Mouse (Mus musculus) limb, embryonic 15.5 days (tissue): ENCODE measurements around the gene Msrb3. TPM values are rescaled to one million over a fixed set of nuclear protein-coding genes. Genes with fewer than 3 reads are reported as not detected.

Source experiments
- ATAC-seq: fragments of 200-750 bp; cut with Nextera tagmentation; 2 replicates; pipeline ENCODE4 v1.8.0; 2017; ENCODE audit warnings: low read depth, moderate TSS enrichment; ENCODE audit not compliant: insufficient number of reproducible peaks, low FRiP score, low TSS enrichment
- H3K27ac ChIP-seq: fragments of 300-500 bp; sonication (generic); 2 replicates; pipeline ENCODE4 v1.5.1; 2015; ENCODE audit warnings: moderate library complexity, mild to moderate bottlenecking, inconsistent platforms
- H3K27me3 ChIP-seq: fragments of 300-500 bp; sonication (generic); 2 replicates; pipeline ENCODE4 v1.6.1; 2015; ENCODE audit warnings: inconsistent platforms
- H3K36me3 ChIP-seq: fragments of 300-500 bp; sonication (generic); 2 replicates; pipeline ENCODE4 v1.6.1; 2015; ENCODE audit warnings: inconsistent platforms
- H3K4me1 ChIP-seq: fragments of 300-500 bp; sonication (generic); 2 replicates; pipeline ENCODE4 v1.6.1; 2015; ENCODE audit warnings: inconsistent platforms
- H3K4me2 ChIP-seq: fragments of 300-500 bp; sonication (generic); 2 replicates; pipeline ENCODE4 v1.6.1; 2015; ENCODE audit warnings: mild to moderate bottlenecking, inconsistent platforms
- H3K4me3 ChIP-seq: fragments of 300-500 bp; sonication (generic); 2 replicates; pipeline ENCODE4 v1.5.1; 2015; ENCODE audit warnings: mild to moderate bottlenecking, inconsistent platforms
- H3K9ac ChIP-seq: fragments of 300-500 bp; sonication (generic); 2 replicates; pipeline ENCODE4 v1.6.1; 2015; ENCODE audit warnings: inconsistent platforms
- H3K9me3 ChIP-seq: fragments of 300-500 bp; sonication (generic); 2 replicates; pipeline ENCODE4 v1.6.1; 2016; ENCODE audit warnings: inconsistent platforms
- WGBS: fragments of 180-500 bp; shearing (Covaris S2); methylation state at CpG from one replicate; pipeline ENCODE4 v1.1.7; 2015; 5-methylcytosine and 5-hydroxymethylcytosine counted together
- polyA plus RNA-seq: library from polyadenylated mRNA; unstranded; fragments of >200 nt; fragmentation: Nextera tagmentation; extraction: Ambion mirVana; gene quantifications from 2 replicates; pipeline ENCODE4 v1.2.1, GENCODE M21; 2015

The Msrb3 gene
- polyA plus RNA-seq, 1 experiment from 2014 or later = 16.9 TPM

DNA sequence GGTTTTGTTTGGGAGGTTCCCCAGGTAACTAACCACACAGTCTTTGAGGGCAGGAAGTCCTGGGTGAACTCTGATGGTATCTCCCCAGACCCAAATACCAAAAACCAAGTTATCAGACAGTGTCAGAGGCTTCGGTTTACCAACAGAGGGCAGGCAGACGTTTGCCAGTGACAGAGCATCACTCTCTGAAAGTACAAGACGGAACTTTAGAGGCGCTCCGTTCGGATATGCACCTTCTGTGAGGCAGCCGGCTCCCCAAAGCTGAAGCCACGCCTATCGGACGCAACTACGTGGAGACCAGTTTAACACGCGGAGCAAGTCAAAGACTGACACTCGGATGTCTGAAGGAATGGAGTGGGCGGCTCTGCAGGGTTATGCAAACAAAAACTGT, 3.0 kb downstream of the Msrb3 start:
- Histone ChIP-seq H3K27me3 (0 out of 2 replicates have a peak, but pooled peaks cover 3% of the 10 kb centered on the region), H3K9me3 (no peaks in the 10 kb centered on the region), H3K4me2 (0 out of 2 replicates have a peak overlapping the region, but pooled peaks have one; percentile 20), H3K36me3 (no peaks in the 10 kb centered on the region), H3K9ac (no peak overlapping the region), H3K4me3 (no peak overlapping the region), H3K27ac (peak overlapping the region; percentile 33; the same call in 1 of the 2 replicates), H3K4me1 (peaks cover 27% of the 10 kb centered on the region; the same call in 1 of the 2 replicates)
- WGBS = 26% methylated on average over 15 of the region's 15 CpGs
- ATAC-seq = no peak

GRCm38 (mm10) chr10:120894978-120895898, 3.7 kb downstream of the Msrb3 start:
- Histone ChIP-seq H3K4me2 (no peak overlapping the region), H3K4me3 (no peak overlapping the region)

GRCm38 (mm10) chr10:120893938-120894337, 5.0 kb downstream of the Msrb3 start:
- Histone ChIP-seq H3K9me3 (no peaks in the 10 kb centered on the region), H3K4me3 (no peak overlapping the region), H3K27ac (no peak overlapping the region), H3K9ac (no peak overlapping the region), H3K27me3 (no peaks in the 10 kb centered on the region), H3K4me1 (peaks cover 20% of the 10 kb centered on the region; the same call in 1 of the 2 replicates), H3K36me3 (no peaks in the 10 kb centered on the region), H3K4me2 (no peak overlapping the region)
- no peak for ATAC-seq
- 59% methylated on average over 4 of the region's 4 CpGs for WGBS

More at GRCm38 (mm10) chr10:120894978-120895898, 3.7 kb downstream of the Msrb3 start:
- H3K4me1 ChIP-seq = peaks cover 26% of the 10 kb centered on the region; the same call in 1 of the 2 replicates
- 0 out of 2 replicates have a peak, but pooled peaks cover under 1% of the 10 kb centered on the region for H3K27me3 ChIP-seq
- no peaks in the 10 kb centered on the region for H3K36me3 ChIP-seq
- no peak overlapping the region for H3K27ac ChIP-seq
- no peak overlapping the region for H3K9ac ChIP-seq
- no peaks in the 10 kb centered on the region for H3K9me3 ChIP-seq
- WGBS = 65% methylated on average over 15 of the region's 15 CpGs
- ATAC-seq = no peak

- Histone ChIP-seq H3K4me1 (peaks cover 6% of the 10 kb centered on the region; the same call in 1 of the 2 replicates), H3K4me2 (no peak overlapping the region), H3K27me3 (no peaks in the 10 kb centered on the region), H3K9ac (no peak overlapping the region), H3K9me3 (no peaks in the 10 kb centered on the region), H3K27ac (no peak overlapping the region), H3K36me3 (no peaks in the 10 kb centered on the region), H3K4me3 (no peak overlapping the region)
- no peak for ATAC-seq
- WGBS = 92% methylated on average over 4 of the region's 4 CpGs
Observed at GRCm38 (mm10) chr10:120891131-120891530, 7.8 kb downstream of the Msrb3 start.

GRCm38 (mm10) chr10:120890592-120890991, 8.3 kb downstream of the Msrb3 start:
- Histone ChIP-seq H3K9me3 (no peaks in the 10 kb centered on the region), H3K9ac (no peak overlapping the region), H3K27me3 (no peaks in the 10 kb centered on the region), H3K4me2 (no peak overlapping the region), H3K4me1 (peaks cover 2% of the 10 kb centered on the region; the same call in 1 of the 2 replicates), H3K27ac (no peak overlapping the region), H3K36me3 (no peaks in the 10 kb centered on the region), H3K4me3 (no peak overlapping the region)
- 94% methylated on average over 1 of the region's 1 CpGs for WGBS
- no peak for ATAC-seq

- ATAC-seq = no peak
- no peak overlapping the region for H3K9ac ChIP-seq
- WGBS = 82% methylated on average over 8 of the region's 8 CpGs
Observed at GRCm38 (mm10) chr10:120888531-120888930, 10.4 kb downstream of the Msrb3 start.

DNA sequence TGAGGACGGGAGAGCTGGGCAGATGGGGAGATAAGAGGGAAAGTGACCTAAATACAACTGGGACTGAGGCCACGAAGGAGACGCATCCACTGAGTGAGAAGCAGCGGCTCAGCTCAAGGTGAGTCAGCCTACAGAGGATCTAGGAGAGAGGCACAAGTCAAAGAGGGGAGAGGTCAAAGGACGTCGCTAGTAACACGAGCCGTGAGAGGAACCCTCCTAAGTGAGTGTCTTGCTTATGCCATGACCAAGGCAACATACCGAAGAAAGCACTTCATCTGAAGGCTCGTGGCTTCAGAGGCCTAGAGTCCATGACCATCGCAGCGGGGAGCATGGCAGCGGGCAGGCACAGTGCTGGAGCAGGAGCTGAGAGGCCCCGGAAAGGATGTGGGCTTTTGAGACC, 14.7 kb downstream of the Msrb3 start:
- 92% methylated on average over 14 of the region's 14 CpGs for WGBS
- Histone ChIP-seq H3K9me3 (no peaks in the 10 kb centered on the region), H3K27ac (no peak overlapping the region), H3K4me2 (no peak overlapping the region), H3K27me3 (no peaks in the 10 kb centered on the region), H3K36me3 (0 out of 2 replicates have a peak, but pooled peaks cover 3% of the 10 kb centered on the region), H3K9ac (no peak overlapping the region), H3K4me3 (no peak overlapping the region), H3K4me1 (peaks cover 12% of the 10 kb centered on the region)
- no peak for ATAC-seq

More at GRCm38 (mm10) chr10:120888531-120888930, 10.4 kb downstream of the Msrb3 start:
- Histone ChIP-seq H3K4me1 (no peaks in the 10 kb centered on the region; the same call in none of the 2 replicates), H3K4me3 (no peak overlapping the region), H3K9me3 (no peaks in the 10 kb centered on the region), H3K36me3 (0 out of 2 replicates have a peak, but pooled peaks cover 3% of the 10 kb centered on the region), H3K27ac (no peak overlapping the region), H3K4me2 (no peak overlapping the region), H3K27me3 (no peaks in the 10 kb centered on the region)

GRCm38 (mm10) chr10:120883732-120884131, 15.2 kb downstream of the Msrb3 start:
- Histone ChIP-seq H3K4me2 (0 out of 2 replicates have a peak overlapping the region, but pooled peaks have one; percentile 62), H3K36me3 (0 out of 2 replicates have a peak, but pooled peaks cover 3% of the 10 kb centered on the region), H3K4me3 (no peak overlapping the region), H3K9me3 (no peaks in the 10 kb centered on the region), H3K27ac (no peak overlapping the region), H3K4me1 (peaks cover 12% of the 10 kb centered on the region), H3K9ac (no peak overlapping the region), H3K27me3 (no peaks in the 10 kb centered on the region)
- no peak for ATAC-seq
- WGBS = 74% methylated on average over 4 of the region's 4 CpGs

DNA sequence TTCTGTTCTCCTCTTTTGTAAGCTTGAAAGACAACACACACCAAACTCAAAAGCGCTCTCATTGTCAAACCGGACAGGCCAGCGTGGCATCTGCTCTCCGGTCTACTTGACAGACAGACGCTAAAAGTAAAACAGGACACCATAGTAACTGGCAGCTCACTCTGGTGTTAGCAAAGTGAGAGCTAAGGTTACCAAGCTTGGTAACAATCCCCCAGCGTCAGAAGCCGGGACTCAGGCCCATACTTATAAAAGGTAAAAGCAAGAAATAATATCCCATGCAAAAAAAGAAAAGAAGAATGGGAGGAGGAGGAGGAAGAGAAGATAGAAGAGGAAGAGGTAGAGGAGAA, 15.9 kb downstream of the Msrb3 start:
- Histone ChIP-seq H3K27ac (peak overlapping the region; percentile 73), H3K9ac (no peak overlapping the region)

GRCm38 (mm10) chr10:120882347-120883068, 16.4 kb downstream of the Msrb3 start:
- H3K27me3 ChIP-seq = no peaks in the 10 kb centered on the region
- peak overlapping the region; percentile 73 for H3K27ac ChIP-seq
- H3K36me3 ChIP-seq = 0 out of 2 replicates have a peak, but pooled peaks cover 3% of the 10 kb centered on the region
- no peaks in the 10 kb centered on the region for H3K9me3 ChIP-seq
- no peak overlapping the region for H3K9ac ChIP-seq
- H3K4me3 ChIP-seq = peak overlapping the region; percentile 26
- H3K4me1 ChIP-seq = peaks cover 12% of the 10 kb centered on the region
- peak overlapping the region; percentile 62 for H3K4me2 ChIP-seq
- 0 out of 2 replicates have a peak, but pooled peaks have one; percentile 55 for ATAC-seq
- 5% methylated on average over 17 of the region's 17 CpGs for WGBS

More for the DNA sequence above, 15.9 kb downstream of the Msrb3 start:
- Histone ChIP-seq H3K4me3 (peak overlapping the region; percentile 26), H3K27me3 (no peaks in the 10 kb centered on the region), H3K9me3 (no peaks in the 10 kb centered on the region), H3K4me1 (peaks cover 12% of the 10 kb centered on the region), H3K4me2 (peak overlapping the region; percentile 62), H3K36me3 (0 out of 2 replicates have a peak, but pooled peaks cover 3% of the 10 kb centered on the region)
- ATAC-seq = no peak
- WGBS = 7% methylated on average over 7 of the region's 7 CpGs

GRCm38 (mm10) chr10:120876549-120877270, 22.2 kb downstream of the Msrb3 start:
- Histone ChIP-seq H3K9ac (no peak overlapping the region), H3K27me3 (no peaks in the 10 kb centered on the region), H3K4me3 (no peak overlapping the region), H3K27ac (peak overlapping the region; percentile 71), H3K36me3 (no peaks in the 10 kb centered on the region), H3K9me3 (no peaks in the 10 kb centered on the region), H3K4me1 (peaks cover 41% of the 10 kb centered on the region), H3K4me2 (peak overlapping the region; percentile 36)
- ATAC-seq = peak; percentile 53; the same call in 1 of the 2 replicates
- 39% methylated on average over 20 of the region's 20 CpGs for WGBS
